Mouse (Mus musculus) megakaryocyte, embryonic 14.5 days (primary cell): ENCODE data around the gene Papss1.

Source experiments
- FLI1 ChIP-seq: IDR thresholded peaks from 2 replicates; pipeline ENCODE4 v1.6.1; 2012; ENCODE audit warnings: low read length, inconsistent platforms, mixed read lengths
- GATA1 ChIP-seq: IDR thresholded peaks from 3 replicates; pipeline ENCODE4 v1.6.1; 2012; ENCODE audit warnings: mixed read lengths, low read length, inconsistent platforms, borderline replicate concordance

- no peak for TF ChIP-seq GATA1
- TF ChIP-seq FLI1 = no peak
These were observed 1.7 kb downstream of the Papss1 start for GRCm38 (mm10) chr3:131566281-131566680.
